Mouse (Mus musculus) erythroblast, adult 5-6 weeks (primary cell): ENCODE measurements at regions not wholly inside any gene's neighbourhood (a gene's known extent, or its start where the extent isn't known, plus 50 kb on each side); places are given as distances from the start of the nearest gene placed in this dataset.
A peak's percentile ranks its signal among the peaks of the same experiment; 100 is the strongest.
"Not testable (repeated sequence)": the region's sequence is repeated elsewhere in the genome, so short reads cannot be mapped to it uniquely, and the experiment has no call there.

Source experiments
- ATAC-seq: replicated peaks from 2 replicates; pipeline ENCODE4 v1.8.0; 2016; ENCODE audit warnings: moderate number of reproducible peaks, mild to moderate bottlenecking, moderate TSS enrichment, inconsistent platforms; ENCODE audit not compliant: poor library complexity, low FRiP score, severe bottlenecking

DNA sequence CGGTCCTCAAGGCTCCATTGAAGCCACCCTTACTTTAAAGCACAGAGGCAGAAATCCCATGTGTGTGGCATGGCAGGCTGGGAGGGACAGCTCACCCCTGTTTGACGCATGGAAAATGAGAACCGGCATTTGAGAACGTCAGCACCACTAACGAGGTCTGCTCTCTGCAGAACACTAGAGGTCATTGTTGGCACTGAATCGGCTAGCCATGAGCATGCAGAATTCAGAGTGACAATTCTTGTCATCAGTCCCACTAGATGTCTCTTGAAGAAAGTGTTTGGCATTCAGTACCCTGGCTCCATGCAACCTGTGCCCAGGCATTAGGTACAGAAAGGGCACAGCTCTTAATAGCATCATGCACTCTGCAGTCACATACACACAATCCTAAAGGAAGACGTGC, 139.3 kb downstream of the Cand1 start:
- no peak for ATAC-seq

DNA sequence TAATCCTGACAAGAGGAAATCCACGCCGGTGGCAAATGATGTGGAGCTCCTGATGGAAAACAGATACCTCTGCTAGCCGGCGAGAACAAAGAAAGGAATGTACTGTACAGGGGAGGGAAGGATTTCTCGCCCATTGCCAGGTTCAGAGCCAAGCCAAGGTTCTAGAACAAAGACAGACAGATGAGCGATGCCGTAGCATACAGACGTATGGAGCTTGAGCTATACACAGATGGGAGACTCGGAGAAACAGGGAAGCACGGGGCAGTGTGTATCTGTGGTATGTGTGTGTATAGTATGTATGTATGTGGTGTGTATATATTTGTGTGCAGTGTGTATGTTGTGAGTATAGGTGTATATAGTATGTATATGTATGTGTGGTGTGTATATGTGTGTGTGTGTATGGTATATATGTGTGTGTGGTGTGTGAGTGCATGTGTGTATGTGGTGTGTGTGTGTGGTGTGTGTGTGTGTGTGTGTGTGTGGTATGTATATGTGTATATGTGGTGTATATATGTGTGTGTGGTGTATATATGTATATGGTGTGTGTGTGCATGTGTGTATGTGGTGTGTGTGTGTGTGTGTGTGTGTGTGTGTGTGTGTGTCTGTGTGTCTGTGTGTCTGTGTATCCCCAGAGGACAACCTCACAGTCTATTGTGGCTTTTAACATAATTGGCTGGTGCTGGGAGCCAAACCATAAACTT, 140.6 kb downstream of the Cand1 start:
- ATAC-seq = no peak

- no peak for ATAC-seq
Measured at GRCm38 (mm10) chr10:119094166-119094565, 145.7 kb downstream of the Cand1 start.

- ATAC-seq = 0 out of 2 replicates have a peak, but pooled peaks have one; percentile 60
Measured at GRCm38 (mm10) chr10:119087886-119088285, 152.0 kb downstream of the Cand1 start.

DNA sequence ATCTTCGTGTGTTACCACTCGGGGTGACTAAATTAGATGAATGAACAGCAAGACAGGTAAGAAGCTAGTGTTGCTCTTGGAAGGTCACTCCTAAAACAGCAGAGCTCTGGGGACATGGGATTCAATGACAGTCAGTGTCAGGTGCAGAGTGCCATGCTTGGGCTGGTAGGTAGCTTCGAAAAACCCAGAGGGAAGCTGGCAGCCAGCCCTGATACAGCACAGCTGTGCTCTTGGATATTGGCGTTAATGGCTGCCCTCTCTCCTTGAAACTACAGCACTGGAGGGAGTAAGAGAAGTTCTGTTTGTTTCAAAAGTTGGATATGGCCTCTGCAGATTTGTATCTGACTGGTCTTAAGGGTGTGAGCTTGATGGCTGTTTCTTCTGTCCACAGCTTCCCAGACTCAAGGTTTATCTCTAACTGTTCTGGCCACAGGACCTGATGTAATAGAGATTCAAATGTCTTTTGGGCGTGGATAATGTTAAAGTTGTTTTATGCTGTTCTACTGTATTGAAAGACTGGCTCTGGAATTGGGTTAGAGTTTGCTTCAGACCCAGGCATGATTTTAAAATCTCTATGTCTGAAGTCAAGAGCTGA, 152.7 kb downstream of the Cand1 start:
- no peak for ATAC-seq

- no peak for ATAC-seq
Measured at GRCm38 (mm10) chr10:119086450-119086849, 153.4 kb downstream of the Cand1 start.

GRCm38 (mm10) chr10:119083431-119083830, 156.4 kb downstream of the Cand1 start:
- no peak for ATAC-seq

GRCm38 (mm10) chr10:119082861-119083260, 157.0 kb downstream of the Cand1 start:
- ATAC-seq = no peak

- not testable (repeated sequence) for ATAC-seq
Measured at GRCm38 (mm10) chr10:119081766-119082165, 158.1 kb downstream of the Cand1 start.

- no peak for ATAC-seq
Measured at GRCm38 (mm10) chr10:119076100-119076566, 163.7 kb downstream of the Cand1 start.

- ATAC-seq = no peak
Measured at GRCm38 (mm10) chr10:119074887-119075286, 165.0 kb downstream of the Cand1 start.

DNA sequence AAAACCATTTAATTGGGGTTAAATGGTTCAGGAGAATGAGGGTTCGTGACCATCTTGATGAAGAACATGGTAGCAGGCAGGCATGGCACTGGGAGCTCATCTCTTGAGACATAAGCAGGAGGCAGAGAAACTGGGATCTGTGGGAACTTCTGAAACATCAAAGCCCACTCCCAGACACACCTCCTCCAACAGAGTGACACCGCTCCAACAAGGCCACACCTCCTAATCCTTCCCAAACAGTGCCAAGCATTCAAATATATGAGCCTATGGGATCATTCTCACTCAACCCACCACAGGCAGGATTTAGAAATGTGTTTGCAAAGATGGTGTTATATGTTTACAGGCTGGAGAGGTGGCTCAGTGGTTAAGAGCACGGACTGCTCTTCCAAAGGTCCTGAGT, 165.9 kb downstream of the Cand1 start:
- no peak for ATAC-seq

DNA sequence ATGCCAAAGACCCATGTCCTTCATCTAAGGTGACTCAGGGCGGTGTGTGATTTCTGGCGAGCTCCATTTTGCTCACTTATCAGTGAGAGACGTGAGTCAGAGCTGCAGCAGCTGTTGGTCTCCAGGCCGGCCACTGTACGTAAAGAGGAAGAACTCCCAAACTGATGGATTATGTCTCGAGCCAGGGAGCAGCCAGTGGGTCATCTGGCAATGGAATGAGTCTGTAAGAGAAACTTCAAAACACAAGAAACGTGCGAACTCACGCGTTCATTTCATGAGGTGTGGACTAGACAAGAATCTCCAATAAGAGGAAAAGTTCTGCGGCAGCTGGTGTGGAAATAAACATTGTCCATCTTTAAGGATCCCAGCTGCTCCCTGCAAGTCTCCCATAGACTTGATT, 170.4 kb downstream of the Cand1 start:
- ATAC-seq = no peak

DNA sequence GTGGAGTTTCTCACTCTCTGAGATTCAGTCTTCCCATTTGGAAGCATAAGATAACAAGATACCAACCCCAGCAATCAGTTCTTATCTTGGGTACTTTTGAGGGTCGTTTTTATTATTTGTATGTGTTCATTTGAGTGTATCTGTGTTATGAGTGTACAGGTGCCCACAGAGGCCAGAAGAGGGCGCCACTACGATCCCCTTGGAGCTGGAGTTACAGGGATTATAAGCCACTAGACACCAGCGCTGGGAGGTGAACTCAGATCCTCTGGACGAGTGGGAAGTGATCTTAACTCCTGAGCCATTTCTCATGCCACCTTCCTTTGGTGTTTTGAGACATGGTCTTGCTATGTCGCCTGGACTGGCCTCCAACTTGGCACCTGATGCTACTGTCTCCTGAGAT, 172.0 kb downstream of the Cand1 start:
- ATAC-seq = no peak

GRCm38 (mm10) chr10:119067366-119067765, 172.5 kb downstream of the Cand1 start:
- no peak for ATAC-seq

- no peak for ATAC-seq
Measured at GRCm38 (mm10) chr10:119065974-119066373, 173.9 kb downstream of the Cand1 start.

- ATAC-seq = no peak
Measured at GRCm38 (mm10) chr10:119065133-119065817, 174.6 kb downstream of the Cand1 start.

- ATAC-seq = no peak
Measured at GRCm38 (mm10) chr10:119064218-119064617, 175.6 kb downstream of the Cand1 start.

- no peak for ATAC-seq
Measured at GRCm38 (mm10) chr10:119063209-119063699, 176.6 kb downstream of the Cand1 start.

- no peak for ATAC-seq
Measured at GRCm38 (mm10) chr10:119061958-119062599, 177.8 kb downstream of the Cand1 start.
